Mouse (Mus musculus): ENCODE data around the gene Gm10600. TPM values are rescaled to one million over a fixed set of nuclear protein-coding genes. Genes with fewer than 3 reads are reported as not detected.
"Not testable (repeated sequence)": the region's sequence is repeated elsewhere in the genome, so short reads cannot be mapped to it uniquely, and the experiment has no call there.

Gene Gm10600
- not detected for polyA plus RNA-seq (2021)

DNA sequence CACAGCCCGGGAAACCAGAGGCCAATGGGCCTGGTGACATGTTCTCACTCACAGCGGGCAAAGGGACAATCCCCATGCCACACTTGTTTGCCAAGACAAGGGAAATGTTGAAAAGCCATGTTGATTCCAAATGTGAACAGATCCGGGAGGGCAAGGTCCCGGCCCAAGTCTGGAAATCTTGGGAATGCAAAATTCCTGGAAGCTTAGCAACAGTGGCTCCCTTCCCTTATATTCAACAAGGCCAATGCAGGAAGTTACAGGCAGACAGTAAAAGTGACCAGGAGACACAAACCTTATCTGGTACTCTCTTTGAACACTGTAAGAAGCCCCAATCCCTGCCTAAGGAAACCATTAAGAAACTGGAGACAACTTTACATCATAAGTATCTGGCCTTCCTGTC is at the start of gene Gm10600:
Gene Gm10600 (plus strand): TSS at position 301 of the 400 bp plus-strand sequence.
- H3K27me3 ChIP-seq; ATAC-seq; in situ Hi-C loops (cut with MboI; ENCODE audit: low pct_unique_long_range_greater_than_20kb); CTCF ChIA-PET; POLR2A ChIA-PET; DNase-seq (ENCODE audit: low read depth, low spot score): not testable (repeated sequence)

DNA sequence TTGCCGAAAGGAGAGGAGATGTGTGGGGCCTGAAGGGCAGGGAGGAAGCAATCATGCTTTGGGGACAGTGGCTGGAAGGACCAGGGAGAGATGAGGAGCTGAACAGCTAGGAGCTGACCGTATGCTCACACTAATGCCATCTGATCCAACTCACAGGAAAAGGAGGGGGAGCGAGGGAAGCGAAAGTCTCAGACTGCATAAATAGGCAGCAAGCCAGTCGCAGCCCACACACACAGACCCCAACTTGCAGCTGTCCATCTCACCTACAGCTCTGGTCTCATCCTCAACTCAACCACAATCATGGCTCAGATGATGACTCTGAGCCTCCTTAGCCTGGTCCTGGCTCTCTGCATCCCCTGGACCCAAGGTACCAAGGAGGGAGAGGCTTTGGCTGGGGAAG is 15.0 kb downstream of the Gm10600 start, which contains the start of gene Ccl21b:
Gene Ccl21b (plus strand): TSS at position 301 of the 400 bp plus-strand sequence.
- ATAC-seq; CTCF ChIA-PET; in situ Hi-C loops (cut with MboI; ENCODE audit: low pct_unique_long_range_greater_than_20kb); POLR2A ChIA-PET; H3K27me3 ChIP-seq; DNase-seq (ENCODE audit: low read depth, low spot score): not testable (repeated sequence)

Other genes starting within 250 kb of the Gm10600 start
- gene Gm21093, start 205.9 kb upstream of the Gm10600 start, polyA plus RNA-seq (2021), result not detected
- not detected for gene Gm3893, start 149.4 kb upstream of the Gm10600 start, polyA plus RNA-seq (2021)
- gene Gm13304, start 125.8 kb upstream of the Gm10600 start, polyA plus RNA-seq (2021), result not detected
- 0.50 TPM for gene Gm13306, start 87.2 kb upstream of the Gm10600 start, polyA plus RNA-seq (2021)
- 14.7 TPM for gene Gm13305, start 72.0 kb upstream of the Gm10600 start, polyA plus RNA-seq (2021)
- not detected for gene Ccl21b, start 15.1 kb downstream of the Gm10600 start, polyA plus RNA-seq (2021)
- gene Gm21953, start 53.6 kb downstream of the Gm10600 start, polyA plus RNA-seq (2021), result not detected
- gene Fam205a3, start 77.7 kb downstream of the Gm10600 start, polyA plus RNA-seq (2021), result not detected
- gene Gm21586, start 198.7 kb downstream of the Gm10600 start, polyA plus RNA-seq (2021), result not detected
- gene Gm2163, start 226.1 kb downstream of the Gm10600 start, polyA plus RNA-seq (2021), result not detected

Measured in Patski (cell line).